Mouse (Mus musculus): ENCODE measurements at regions not wholly inside any gene's neighbourhood (a gene's known extent, or its start where the extent isn't known, plus 50 kb on each side); places are given as distances from the start of the nearest gene placed in this dataset.

DNA sequence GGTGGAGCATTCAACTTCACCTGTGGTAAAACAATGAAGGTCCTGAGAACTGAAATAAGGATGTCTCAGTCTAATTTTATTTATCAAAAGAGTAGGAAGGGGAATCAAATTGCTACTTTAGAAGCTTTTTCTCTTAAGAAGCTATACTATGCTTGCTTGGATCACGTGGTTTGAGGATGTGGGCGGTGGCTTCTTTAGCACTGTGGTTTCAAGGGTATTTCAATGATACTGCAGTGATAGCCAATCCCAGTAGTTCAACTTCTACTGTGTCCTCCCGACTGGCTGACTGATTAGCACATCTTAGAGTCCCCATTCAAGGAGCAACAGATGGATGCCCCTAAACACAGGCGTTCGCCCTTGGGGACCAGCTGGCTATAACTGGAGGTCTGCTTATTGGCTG lies 575.6 kb downstream of the Vrk1 start:
- DNase-seq (ENCODE audit: low spot score in 2 of 2) = no peak

DNA sequence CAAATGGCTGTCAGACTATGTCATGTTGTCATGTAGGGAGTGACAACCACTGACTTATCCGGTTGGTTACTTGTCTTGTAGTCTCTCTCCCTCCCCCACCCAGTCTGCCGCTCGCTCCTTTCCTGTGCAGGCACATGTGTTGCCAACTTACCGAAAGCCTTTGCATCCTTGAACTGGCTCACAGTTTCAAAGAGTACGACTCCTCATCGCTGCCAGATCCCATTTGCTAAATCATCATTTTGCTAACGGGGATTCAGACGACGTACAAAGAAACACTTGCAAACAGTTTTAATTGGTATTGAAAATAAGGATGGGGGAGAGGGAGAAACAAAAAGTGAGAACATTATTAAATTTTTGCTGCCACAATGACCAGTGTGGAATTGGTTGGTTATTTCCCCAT lies 582.7 kb downstream of the Vrk1 start:
- DNase-seq (ENCODE audit: low spot score in 2 of 2) = no peak

DNA sequence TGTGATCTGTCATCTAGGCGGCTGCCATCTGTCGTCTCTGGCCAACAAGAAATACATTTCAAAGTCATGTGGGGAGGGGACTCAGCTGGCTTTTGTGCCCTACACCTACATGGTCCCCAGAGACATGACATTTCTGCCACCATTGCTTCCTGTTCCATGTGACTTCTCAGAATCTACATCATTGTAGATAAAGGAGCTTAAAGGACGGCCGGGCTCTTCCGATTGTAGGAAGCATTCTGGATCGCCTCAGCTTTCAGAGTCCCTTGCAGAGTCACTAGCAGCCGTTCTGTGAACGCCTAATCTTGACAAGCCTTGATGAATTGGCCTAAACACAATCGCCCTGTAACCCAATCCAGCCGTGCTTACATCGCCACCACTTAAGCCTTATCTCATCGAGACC lies 587.6 kb downstream of the Vrk1 start:
- no peak for DNase-seq (ENCODE audit: low spot score in 2 of 2)

DNA sequence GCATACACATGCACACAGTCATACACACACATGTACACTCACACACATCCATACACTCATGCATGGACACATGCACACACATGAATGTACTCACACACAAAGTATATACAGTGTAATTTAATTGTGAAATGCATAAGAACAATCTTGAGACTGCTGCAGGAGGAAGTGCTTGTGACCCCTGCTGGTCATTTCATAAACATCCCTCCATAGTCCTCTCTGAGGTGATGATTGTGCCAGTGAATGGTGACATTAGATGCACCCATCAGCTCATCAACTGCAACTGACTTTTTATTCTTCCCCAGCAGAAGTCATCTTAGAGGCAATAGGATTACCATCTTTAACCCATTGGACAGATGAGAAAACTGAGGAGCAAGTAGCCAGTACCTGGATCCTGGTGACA lies 597.2 kb downstream of the Vrk1 start:
- no peak for DNase-seq (ENCODE audit: low spot score in 2 of 2)

DNA sequence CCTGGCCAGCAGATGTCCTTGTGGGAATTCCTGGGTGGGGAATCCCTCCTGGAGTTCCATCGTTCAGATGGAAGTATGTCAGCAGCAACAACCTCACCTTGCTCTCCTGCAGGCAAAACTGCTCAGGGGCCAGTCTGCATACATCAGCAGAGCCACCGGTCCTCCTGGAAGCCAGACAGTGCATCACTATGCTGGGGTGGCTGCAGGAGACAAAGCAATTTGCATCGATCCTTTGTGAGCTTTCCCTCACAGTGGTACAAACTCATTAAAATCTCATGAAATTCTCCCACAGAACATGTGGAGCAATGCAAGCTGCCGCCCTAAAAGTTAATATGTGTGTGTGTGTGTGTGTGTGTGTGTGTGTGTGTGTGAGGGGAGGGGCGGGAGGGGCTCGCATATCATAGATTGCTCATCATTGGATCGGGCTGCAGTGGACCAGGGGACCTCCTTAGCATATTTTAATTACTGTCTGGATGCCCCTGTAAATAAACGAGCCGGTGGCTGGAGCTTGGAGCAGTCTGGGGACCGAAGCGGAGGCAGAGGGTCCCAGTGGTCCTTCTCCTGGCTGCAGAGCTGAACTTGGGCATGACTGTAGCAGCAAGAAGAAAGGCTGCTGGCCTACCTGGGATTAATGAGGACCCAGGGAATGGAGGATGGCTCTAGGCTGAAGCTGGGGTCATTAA lies 597.8 kb downstream of the Vrk1 start:
- DNase-seq (ENCODE audit: low spot score in 2 of 2) = no peak

DNA sequence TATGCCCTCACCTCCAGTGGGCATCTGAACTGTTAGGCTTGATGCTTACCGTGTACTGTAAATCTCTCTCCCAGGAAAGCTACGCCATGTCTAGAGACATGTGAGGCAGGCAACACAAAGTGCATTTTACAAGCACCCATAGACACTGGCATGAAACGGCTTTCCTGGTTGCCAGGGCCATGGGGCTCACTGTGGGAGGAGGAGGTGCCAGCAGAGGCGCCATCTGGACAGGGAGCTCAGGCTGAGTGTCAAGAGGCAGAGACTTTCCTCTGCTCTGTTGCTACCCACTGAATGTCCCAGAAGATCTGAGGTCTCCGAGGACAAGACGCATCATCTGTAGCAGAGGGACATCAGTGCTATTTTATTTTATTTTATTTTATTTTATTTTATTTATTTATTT lies 608.7 kb downstream of the Vrk1 start:
- DNase-seq (ENCODE audit: low spot score in 2 of 2) = no peak

DNA sequence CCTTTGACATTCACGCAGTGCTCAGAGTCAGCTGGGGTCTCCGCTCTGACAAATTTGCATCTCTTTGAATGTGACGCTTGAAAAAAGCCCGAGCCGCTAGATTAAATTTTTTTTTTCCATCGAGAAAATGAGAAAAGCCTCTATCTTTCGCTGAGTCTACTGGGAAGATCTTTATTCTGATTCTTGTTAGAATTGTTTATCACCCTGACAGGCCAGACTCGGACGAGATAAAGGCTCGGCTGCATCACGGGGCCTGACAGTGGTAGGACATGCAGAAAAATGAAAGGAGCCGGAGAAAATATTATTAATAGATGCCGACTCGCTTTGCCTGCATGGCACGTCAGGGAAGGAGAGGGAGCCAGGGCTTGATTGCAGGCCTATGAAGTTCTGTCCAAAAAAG lies 616.8 kb downstream of the Vrk1 start:
- DNase-seq (ENCODE audit: low spot score in 2 of 2) = no peak

DNA sequence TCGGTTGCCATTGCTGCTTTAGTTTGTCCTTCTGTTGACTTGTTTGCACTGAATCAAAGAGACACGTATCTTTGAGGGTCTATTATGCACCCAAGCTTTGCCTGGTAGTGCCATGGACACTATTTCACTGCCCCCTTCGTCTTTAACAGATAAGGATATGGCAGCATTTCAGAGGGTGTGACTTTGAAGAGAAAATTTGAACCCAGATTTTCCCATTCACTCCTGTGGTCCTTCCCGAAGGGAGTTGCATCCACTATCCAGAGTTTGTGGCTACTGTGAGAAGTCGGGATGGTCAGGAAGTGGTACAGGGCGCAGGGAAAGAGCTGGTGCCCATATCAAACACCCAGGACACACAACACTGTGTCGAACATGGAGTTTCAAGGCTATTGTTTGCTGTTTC lies 622.5 kb downstream of the Vrk1 start:
- DNase-seq (ENCODE audit: low spot score in 2 of 2) = no peak

DNA sequence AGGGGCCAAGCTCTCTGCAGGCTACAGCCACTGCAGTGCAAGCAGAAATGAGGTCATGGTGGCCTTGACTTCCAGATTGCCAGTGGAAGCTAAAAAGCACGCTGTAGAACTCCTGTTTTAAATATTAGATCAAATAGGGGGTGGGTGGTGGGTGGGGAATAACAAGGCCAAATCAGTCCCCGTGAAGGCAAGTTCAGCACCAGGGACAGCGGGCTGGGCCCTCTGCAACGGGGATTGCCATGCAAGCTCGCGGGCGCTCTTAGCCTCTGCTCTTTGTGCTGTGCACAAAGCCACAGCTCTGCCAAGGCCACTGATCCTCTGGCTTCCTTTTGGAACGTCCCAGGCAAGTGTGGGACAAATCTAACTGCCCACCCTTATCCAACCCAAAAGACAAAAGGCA lies 623.1 kb downstream of the Vrk1 start:
- DNase-seq (ENCODE audit: low spot score in 2 of 2) = no peak

DNA sequence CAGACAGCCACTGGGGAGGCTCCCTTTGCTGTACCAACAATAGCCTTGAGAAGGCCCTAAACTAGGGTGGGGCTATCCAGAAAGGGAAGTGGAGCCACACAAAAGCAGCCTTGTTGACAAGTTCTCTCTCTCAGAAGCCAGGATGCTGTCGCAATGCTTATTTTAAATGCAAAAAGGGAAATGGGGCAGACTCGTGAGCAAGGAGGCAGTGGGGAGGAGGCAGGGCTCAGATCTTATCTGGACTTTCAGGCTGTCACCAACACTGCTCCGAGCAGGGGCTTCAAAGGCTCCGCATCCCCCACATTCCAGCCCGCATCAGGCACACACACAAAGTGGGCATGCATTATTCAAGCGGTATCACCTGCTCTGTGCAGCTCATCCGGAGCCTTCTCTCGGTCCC lies 648.3 kb downstream of the Vrk1 start:
- DNase-seq (ENCODE audit: low spot score in 2 of 2) = no peak

DNA sequence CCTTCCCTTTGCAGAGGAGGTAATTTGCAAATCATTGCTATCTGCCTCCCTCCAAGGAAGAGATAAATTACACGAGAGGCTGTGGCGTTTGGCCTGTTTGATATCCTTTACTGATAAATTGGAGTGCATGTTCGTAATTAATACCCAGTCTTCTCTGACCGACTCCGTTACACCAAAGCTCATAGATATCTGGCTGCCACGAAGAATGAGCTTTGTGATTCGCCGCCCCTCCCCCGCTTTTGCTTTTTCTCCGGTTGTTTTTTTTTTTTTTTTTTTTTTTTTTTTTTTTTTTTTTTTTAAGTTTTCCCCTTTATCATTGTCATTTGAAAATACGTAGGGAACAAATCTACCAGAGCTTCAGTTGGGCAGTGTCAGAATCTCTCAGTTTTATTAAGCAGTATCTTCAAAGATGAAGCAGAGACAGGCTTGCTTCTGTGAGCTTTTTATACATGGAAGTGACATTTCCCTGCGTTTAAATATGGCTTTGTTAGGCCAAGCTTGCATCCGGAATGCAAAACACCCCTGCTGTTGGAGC lies 663.3 kb downstream of the Vrk1 start:
- DNase-seq (ENCODE audit: low spot score in 2 of 2) = no peak

DNA sequence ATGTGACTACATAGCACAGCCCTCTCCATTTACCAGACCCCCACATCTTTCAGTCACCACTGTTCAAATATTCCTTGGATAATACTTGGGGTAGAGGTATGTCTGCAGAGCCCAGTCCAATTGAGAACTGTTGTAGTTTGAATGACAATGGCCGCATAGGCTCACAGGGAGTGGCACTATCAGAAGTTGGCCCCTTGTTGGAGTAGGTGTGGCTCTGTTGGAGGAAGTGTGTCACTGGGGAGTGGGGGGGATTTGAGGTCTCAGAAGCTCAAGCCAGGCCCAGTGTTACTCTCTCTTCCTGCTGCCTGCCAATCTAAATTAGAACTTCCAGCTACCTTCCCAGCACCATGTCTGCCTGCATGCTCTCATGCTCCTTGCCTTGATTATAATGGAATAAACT lies 664.7 kb downstream of the Vrk1 start:
- DNase-seq (ENCODE audit: low spot score in 2 of 2) = no peak

DNA sequence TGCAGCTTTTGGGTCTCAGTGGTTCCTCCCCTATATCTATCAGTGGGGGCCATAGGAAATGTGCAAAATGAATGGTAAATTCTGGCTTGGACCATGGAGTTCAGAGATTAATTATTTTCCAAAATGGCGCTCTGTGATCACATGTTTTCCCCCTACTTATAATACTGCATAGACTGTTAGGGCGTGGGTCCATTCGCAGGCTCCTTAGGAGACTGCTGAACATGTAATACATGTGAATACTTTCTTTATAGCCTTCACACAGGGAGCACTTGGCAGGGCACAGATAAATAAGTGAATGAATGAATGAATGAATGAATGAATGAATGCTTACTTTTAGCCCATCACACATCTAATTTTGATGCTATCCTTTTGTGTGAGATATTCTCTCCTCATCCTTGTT lies 666.1 kb downstream of the Vrk1 start:
- DNase-seq (ENCODE audit: low spot score in 2 of 2) = no peak

DNA sequence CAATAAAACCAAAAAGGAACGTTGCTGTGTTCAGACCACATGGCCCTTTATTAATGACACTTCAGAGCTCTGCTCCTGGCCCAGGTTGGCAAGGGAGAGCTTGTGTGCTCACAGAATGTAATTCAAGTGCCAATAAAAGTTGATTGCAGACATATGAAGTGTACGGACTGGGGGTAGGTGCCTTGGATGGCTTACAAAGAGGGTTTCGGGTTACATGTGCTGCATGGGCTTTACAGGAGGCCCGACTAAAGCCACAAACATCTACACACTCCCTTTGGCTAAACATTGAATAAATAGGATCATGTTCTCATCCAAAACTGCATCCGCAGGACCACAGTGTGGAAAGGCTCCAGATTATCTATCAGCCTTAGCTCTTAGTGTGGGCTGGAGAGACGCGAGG lies 666.5 kb downstream of the Vrk1 start:
- DNase-seq (ENCODE audit: low spot score in 2 of 2) = no peak

DNA sequence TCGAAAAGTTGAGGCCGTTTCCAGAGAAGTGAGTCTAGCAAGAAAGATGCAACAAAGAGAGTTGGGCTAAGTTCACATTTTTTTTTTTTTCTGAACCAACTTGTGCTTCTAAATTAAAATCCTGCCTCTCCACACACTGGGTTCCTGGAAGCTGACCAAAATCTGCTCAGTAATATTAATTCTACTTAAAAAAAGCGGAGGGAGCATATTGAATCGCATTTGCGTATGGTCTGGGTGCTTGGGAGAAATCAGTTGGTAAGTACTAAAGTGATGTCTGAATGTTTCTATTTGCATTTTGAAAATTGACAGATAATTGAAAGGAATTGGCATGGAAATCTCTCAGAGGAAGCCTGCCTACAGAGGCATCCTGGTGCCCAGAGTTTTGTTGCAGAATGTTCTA lies 676.0 kb downstream of the Vrk1 start:
- DNase-seq (ENCODE audit: low spot score in 2 of 2) = no peak

DNA sequence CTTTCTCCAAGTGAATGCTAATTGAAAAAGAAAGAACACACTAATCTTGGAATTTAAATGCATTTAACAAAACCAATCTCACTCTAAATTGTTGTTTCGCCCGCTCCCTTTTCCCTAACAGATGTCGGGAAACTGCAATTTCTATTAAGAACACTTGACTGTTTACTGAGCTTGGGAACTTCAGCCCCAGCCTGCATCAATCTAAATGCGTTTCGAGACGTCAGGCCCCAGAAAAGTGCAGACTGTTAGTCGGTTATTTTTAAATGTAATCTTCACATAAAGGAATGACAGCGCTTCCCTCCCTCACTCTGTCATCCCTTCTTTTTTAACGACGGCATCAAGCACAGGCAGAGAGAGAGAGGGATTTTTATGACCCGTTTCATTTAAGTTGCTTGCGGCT lies 677.7 kb downstream of the Vrk1 start:
- DNase-seq (ENCODE audit: low spot score in 2 of 2) = no peak

DNA sequence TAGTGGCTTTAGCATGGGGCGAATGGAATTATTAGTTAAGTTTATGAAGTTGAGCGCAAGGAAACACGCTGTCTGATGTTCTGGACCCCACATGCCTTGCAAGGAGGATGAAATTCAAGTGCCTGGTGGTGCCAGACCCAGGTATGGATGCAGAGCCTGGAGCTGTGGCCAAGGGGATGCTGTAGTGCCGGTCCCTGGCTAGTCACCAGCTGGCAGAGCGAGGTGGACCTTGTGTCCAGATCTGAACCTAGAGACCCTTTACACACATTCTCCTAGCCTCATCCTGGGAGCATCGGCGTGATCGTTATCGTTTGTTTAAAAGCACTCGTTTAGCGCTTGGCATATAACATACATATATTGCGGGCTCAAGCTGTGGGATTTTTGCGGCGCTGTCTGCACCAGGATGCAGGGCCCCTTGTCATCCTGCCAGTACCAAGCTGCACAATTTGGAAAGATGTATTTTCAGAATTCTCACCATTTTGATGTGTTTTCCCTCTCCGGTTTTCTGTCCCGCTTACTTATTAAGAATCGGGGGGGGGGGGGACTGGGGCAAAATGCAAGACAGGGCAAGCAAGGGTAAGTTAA lies 678.2 kb downstream of the Vrk1 start:
- no peak for DNase-seq (ENCODE audit: low spot score in 2 of 2)

DNA sequence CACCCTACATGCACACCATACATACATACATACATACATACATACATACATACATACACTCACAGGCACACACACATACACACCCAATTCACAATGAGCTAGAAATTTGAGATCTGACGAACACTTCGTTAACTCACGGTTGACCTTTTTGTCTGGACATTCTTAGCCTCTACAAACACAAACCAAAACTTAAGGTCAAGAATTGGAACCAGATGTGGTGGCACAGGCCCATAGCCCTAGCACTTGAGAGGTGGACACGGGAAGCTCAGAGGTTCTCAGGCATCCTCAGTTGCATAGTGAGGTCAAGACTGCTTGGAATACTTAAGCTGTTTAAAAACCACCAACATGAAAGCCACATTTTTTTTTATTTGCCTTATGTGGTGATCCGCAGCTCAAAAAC lies 692.9 kb downstream of the Vrk1 start:
- no peak for DNase-seq (ENCODE audit: low spot score in 2 of 2)

DNA sequence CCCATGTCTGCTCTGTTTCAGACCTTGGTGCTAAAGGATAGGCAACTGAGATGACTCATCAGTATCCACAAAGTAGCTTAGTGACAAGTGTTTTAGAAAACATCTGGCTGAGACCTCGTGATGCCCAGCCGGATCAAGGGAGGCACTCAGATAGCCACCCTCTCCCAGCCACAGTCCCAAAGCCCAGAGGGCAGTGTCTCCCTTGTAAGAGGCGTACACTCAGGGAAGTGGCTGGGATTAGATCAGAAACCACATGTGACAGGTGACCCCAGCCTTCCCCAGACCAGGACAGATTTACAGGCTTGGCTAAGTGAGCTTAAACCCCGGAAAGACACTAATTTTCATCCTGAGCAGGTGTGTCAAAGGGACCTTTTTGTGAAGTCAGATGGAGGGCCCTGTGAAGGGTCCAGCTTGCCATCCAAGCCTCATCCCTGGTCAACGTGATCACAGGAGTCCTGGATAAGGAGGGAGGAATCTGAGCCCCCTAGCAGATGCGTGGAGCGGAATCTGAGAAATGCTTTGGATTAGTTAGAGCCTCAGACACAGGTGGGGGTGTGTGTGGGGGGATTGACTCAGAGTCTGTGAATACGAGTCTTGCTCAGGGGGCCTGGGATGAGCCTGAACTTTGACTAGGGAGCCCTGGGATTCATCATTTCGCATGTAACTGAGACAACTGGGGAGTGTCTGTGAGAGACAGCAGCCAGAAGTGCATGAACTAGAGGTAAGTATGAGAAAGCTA lies 711.4 kb downstream of the Vrk1 start:
- DNase-seq (ENCODE audit: low spot score in 2 of 2) = no peak

DNA sequence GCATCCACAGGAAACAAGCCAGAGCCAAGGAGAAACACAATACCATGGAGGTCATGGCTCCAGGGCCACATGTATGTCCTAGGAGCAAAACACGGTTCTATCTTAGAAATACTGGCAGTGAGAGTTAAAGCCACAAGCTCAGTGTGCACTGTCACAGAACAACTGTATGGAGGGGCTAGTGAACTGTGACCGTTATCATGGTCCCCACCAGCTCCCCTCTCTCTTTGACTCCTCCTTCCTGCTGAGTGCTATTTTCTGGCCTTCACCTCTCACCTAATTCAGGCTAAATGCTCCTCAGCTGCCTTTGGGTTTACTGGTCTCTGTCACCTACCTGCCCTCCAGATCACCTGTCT lies 712.0 kb downstream of the Vrk1 start:
- DNase-seq (ENCODE audit: low spot score in 2 of 2) = no peak

DNA sequence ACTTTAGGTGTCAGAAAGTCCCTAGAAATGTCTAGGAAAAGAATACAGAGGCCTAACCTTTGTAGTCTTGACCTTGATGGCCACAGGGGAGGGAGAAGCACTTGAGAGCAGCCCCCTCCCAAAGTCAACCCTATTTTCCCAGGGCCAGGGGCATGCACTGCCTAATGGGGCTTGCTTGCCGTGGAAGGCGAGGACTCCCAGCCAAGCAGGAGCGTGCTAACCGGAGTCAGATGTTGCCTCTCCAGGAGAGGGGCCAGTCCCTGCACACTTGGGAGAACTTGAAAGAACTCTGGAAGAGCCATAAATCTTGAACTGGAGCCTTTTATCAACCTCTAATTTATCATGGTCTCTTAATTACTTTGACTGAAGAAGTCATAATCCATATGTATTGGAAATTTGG lies 712.7 kb downstream of the Vrk1 start:
- no peak for DNase-seq (ENCODE audit: low spot score in 2 of 2)

DNA sequence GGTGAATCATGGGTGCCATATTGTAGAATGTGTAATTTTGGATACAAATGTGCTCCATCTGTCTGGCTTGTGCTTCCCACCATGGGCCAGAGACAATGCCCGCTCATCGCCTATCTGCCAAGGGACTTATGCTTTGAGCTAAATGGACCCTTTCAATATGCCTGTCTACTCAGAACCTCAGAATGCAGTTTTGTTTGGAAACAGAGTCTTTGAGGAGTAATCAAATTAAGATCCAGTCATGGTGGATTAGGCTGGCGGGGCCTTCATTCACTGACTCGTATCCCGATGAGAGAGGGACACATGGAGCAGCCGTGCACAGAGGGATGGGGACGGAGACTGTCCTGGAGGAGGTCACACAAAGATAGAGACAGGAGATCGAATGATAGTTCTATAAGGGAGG lies 716.9 kb downstream of the Vrk1 start:
- no peak for DNase-seq (ENCODE audit: low spot score in 2 of 2)

DNA sequence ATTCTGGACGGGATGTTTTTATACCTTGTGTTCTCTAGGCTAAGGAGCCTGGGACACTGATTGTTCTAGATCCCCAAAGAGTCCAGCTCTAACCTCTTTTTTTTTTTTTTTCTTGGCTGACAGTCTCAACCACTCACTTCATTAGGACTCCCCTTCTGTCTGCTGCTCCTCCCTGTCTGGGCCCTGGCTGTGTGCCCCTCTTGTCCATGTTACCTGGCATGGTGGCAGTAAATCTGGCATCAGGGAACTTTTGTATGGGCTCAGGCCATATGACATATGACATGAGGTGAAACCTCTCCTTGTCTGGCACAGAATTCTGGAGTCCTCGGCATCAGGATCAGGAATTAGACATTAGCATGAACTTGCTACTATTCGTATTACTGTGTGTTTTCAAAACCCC lies 717.5 kb downstream of the Vrk1 start:
- DNase-seq (ENCODE audit: low spot score in 2 of 2) = no peak
